Mouse (Mus musculus) hindbrain, embryonic 13.5 days (tissue): Measurements from ENCODE around the gene Gm10130. TPM values are rescaled to one million over a fixed set of nuclear protein-coding genes. Genes with fewer than 3 reads are reported as not detected.
"Not testable (repeated sequence)": the region's sequence is repeated elsewhere in the genome, so short reads cannot be mapped to it uniquely, and the experiment has no call there.

Experiments
- ATAC-seq: fragments of 200-750 bp; cut with Nextera tagmentation; 2 replicates; pipeline ENCODE4 v1.8.0; 2017; ENCODE audit warnings: moderate TSS enrichment; ENCODE audit not compliant: low FRiP score
- H3K27ac ChIP-seq: fragments of 300-500 bp; sonication (generic); 2 replicates; pipeline ENCODE4 v1.5.1; 2015; ENCODE audit warnings: inconsistent platforms, mild to moderate bottlenecking, moderate library complexity
- H3K27me3 ChIP-seq: fragments of 300-500 bp; sonication (generic); 2 replicates; pipeline ENCODE4 v1.6.1; 2015; ENCODE audit warnings: mild to moderate bottlenecking, inconsistent platforms
- H3K36me3 ChIP-seq: fragments of 300-500 bp; sonication (generic); 2 replicates; pipeline ENCODE4 v1.6.1; 2015; ENCODE audit warnings: mild to moderate bottlenecking, inconsistent platforms
- H3K4me1 ChIP-seq: fragments of 300-500 bp; sonication (generic); replicated peaks from 2 replicates; pipeline ENCODE4 v1.6.1; 2015; ENCODE audit warnings: inconsistent platforms
- H3K4me2 ChIP-seq: fragments of 300-500 bp; sonication (generic); 2 replicates; pipeline ENCODE4 v1.6.1; 2015; ENCODE audit warnings: inconsistent platforms, mild to moderate bottlenecking, moderate library complexity
- H3K4me3 ChIP-seq: fragments of 300-500 bp; sonication (generic); 2 replicates; pipeline ENCODE4 v1.5.1; 2015; ENCODE audit warnings: mild to moderate bottlenecking, inconsistent platforms
- H3K9ac ChIP-seq: fragments of 300-500 bp; sonication (generic); 2 replicates; pipeline ENCODE4 v1.6.1; 2015; ENCODE audit warnings: mild to moderate bottlenecking, inconsistent platforms
- H3K9me3 ChIP-seq: fragments of 300-500 bp; sonication (generic); 2 replicates; pipeline ENCODE4 v1.6.1; 2016; ENCODE audit warnings: inconsistent platforms
- WGBS: fragments of 180-500 bp; shearing (Covaris S2); methylation state at CpG from one replicate; pipeline ENCODE4 v1.1.7; 2015; 5-methylcytosine and 5-hydroxymethylcytosine counted together
- polyA plus RNA-seq: library from polyadenylated mRNA; unstranded; fragments of >200 nt; fragmentation: Nextera tagmentation; extraction: Ambion mirVana; gene quantifications from 2 replicates; pipeline ENCODE4 v1.2.1, GENCODE M21; 2015

Gm10130 gene
- 0.88 and 1.2 TPM in 2 replicates for polyA plus RNA-seq

DNA sequence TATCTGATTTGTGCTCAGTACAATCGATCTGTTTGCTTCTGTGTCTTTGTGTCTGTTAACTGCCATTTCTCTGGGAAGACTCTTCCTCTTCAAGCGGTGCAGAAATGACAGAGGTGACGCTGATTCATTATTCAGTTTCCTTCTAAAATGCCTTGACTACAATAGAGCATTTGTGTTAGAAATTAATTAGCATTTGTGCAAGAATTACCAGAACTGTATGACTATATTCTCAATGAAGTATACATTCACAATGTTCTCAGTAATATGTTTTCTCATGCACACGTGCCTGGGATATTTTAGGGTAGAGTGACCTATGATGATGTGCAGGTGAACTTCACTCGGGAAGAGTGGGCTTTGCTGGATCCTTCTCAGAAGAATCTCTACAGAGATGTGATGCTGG is at the start of gene Gm10130:
Gene Gm10130, plus strand, starts transcription at position 301 of the 400 bp plus-strand sequence.
- no peak within 1 kb of the TSS for H3K4me2 ChIP-seq
- no peak for ATAC-seq
- H3K27ac ChIP-seq = no peak within 1 kb of the TSS
- no peaks in the 10 kb centered on the region for H3K27me3 ChIP-seq
- H3K4me3 ChIP-seq = no peak within 1 kb of the TSS
- H3K4me1 ChIP-seq = no peaks in the 10 kb centered on the region
- WGBS = 97% methylated on average over 5 of the region's 5 CpGs
- H3K36me3 ChIP-seq = peaks cover 69% of the 10 kb centered on the region
- no peak within 1 kb of the TSS for H3K9ac ChIP-seq
- peaks cover 64% of the 10 kb centered on the region for H3K9me3 ChIP-seq

GRCm38 (mm10) chr2:150293669-150294068 is 29.8 kb upstream of the Gm10130 start:
- Histone ChIP-seq H3K9ac (no peak overlapping the region), H3K4me1 (no peaks in the 10 kb centered on the region), H3K27me3 (no peaks in the 10 kb centered on the region), H3K4me3 (no peak overlapping the region), H3K27ac (no peak overlapping the region), H3K36me3 (no peaks in the 10 kb centered on the region), H3K4me2 (no peak overlapping the region), H3K9me3 (no peaks in the 10 kb centered on the region)
- WGBS = 89% methylated on average over 6 of the region's 6 CpGs
- ATAC-seq = no peak

DNA sequence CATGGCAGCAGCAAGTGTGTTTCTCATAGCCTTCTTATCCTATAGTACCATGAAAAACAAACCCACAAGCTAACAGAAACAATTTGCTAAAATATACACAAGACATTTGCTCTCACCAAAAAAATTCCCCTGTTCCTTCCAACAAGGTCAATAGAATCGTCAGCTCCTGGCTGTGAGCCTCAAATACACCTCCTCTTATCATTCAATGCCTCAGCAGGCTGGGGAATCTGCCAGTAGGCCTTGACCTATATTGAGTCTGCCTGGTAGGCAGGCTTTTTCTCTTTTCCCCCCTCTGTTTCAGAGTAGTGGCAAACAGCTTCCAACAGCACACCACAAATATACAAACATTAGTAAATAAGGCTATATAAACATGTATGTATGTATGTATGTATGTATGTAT is 24.4 kb upstream of the Gm10130 start:
- no peak for ATAC-seq
- 56% methylated on average over 1 of the region's 1 CpGs for WGBS
- no peaks in the 10 kb centered on the region for H3K27me3 ChIP-seq
- H3K4me3 ChIP-seq = no peak overlapping the region
- H3K36me3 ChIP-seq = no peaks in the 10 kb centered on the region
- H3K9me3 ChIP-seq = no peaks in the 10 kb centered on the region
- H3K4me2 ChIP-seq = no peak overlapping the region
- H3K4me1 ChIP-seq = no peaks in the 10 kb centered on the region
- no peak overlapping the region for H3K27ac ChIP-seq
- no peak overlapping the region for H3K9ac ChIP-seq

- 90% methylated on average over 10 of the region's 10 CpGs for WGBS
- Histone ChIP-seq H3K27ac (no peak overlapping the region), H3K9ac (no peak overlapping the region), H3K9me3 (no peaks in the 10 kb centered on the region), H3K4me2 (no peak overlapping the region), H3K4me3 (no peak overlapping the region), H3K27me3 (no peaks in the 10 kb centered on the region), H3K36me3 (no peaks in the 10 kb centered on the region), H3K4me1 (0 out of 2 replicates have a peak, but pooled peaks cover 2% of the 10 kb centered on the region)
- ATAC-seq = no peak
Measured at GRCm38 (mm10) chr2:150307183-150307773, 16.2 kb upstream of the Gm10130 start.

DNA sequence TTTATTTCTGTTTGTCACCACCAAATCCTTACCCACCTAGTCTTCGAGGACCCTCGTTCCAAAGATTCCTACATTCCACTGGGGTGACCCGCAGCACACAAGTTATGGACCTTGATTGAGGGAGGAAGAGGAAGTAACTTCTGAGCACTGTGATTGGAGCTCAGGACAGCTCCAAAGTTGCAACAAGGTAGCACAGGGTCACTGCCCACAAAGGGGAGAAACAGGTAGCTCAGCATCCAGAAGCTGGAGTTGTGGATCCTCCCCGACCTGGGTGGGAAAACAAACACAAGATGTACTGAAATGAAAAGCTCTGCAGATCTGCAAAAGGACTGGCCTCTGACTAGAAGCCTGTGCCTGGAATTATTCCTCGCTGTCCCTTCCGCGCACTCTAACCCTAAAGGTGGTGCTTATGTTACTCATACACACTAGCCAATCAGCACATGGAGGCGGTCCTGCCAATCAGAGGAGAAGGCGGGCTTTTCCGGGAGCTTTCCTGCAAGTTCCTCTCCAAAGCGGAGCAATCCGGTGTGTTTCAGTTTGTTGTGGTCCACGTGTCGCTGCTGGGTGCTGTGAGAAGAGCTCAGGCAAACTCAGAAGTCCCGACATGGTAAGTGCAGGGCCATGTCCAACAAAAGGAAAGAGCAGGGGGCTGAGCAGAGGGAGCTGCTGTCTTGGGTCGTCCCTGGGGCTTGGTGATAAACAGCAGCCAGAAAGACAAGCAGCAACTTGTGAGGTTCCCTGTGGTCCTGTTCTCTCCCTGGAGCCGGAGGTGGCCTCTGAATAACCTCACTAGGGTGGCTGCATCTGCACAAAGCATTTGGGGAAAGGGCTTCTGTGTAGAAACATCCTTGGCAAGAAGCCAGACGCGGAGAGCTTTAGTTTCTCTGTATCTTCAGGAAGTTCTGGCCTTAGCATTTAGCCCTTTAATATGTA is 12.3 kb upstream of the Gm10130 start:
- H3K9me3 ChIP-seq, H3K4me1 ChIP-seq, H3K27ac ChIP-seq, H3K36me3 ChIP-seq, H3K27me3 ChIP-seq: not testable (repeated sequence)
- Histone ChIP-seq H3K4me2 (peak overlapping the region; percentile 56), H3K4me3 (peak overlapping the region; percentile 49), H3K9ac (peak overlapping the region; percentile 67)
- peak; percentile 99 for ATAC-seq
- WGBS = 19% methylated on average over 19 of the region's 19 CpGs

DNA sequence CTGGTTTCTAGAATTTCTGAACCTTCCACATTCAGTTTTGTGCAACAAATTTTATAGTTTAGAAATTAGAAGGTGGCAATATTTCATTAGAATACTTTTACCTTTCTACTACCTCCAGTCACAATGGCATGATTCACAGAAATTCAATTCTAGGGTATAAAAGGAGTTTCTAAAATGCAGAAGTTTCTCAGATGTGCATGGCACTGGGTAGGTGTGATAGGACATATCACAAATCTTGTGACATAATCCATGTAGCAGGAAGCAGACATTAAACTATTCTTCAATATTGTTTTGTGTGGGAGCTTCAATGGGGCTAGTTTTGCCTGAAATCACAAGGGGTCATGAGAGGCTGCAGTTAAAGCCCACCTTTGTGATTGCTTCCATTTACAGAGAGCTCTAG is 7.4 kb upstream of the Gm10130 start:
- Histone ChIP-seq H3K4me1 (0 out of 2 replicates have a peak, but pooled peaks cover 2% of the 10 kb centered on the region), H3K27me3 (no peaks in the 10 kb centered on the region), H3K36me3 (peaks cover 43% of the 10 kb centered on the region), H3K9me3 (peaks cover 39% of the 10 kb centered on the region), H3K9ac (no peak overlapping the region), H3K4me3 (no peak overlapping the region), H3K4me2 (no peak overlapping the region), H3K27ac (no peak overlapping the region)
- no peak for ATAC-seq

- Histone ChIP-seq H3K27me3 (no peaks in the 10 kb centered on the region), H3K9me3 (peaks cover 62% of the 10 kb centered on the region), H3K4me1 (no peaks in the 10 kb centered on the region), H3K27ac (no peak overlapping the region), H3K4me2 (no peak overlapping the region), H3K9ac (no peak overlapping the region), H3K4me3 (no peak overlapping the region), H3K36me3 (peaks cover 67% of the 10 kb centered on the region)
- WGBS = 96% methylated on average over 1 of the region's 1 CpGs
- ATAC-seq = no peak
Measured at GRCm38 (mm10) chr2:150318973-150319372, 4.5 kb upstream of the Gm10130 start.

- not testable (repeated sequence) for H3K9ac ChIP-seq, H3K27me3 ChIP-seq, H3K4me2 ChIP-seq, H3K4me1 ChIP-seq, H3K27ac ChIP-seq, H3K9me3 ChIP-seq, H3K4me3 ChIP-seq, ATAC-seq
- H3K36me3 ChIP-seq = peaks cover 21% of the 10 kb centered on the region
Measured at GRCm38 (mm10) chr2:150357136-150357535, 33.6 kb downstream of the Gm10130 start.

GRCm38 (mm10) chr2:150362113-150362877 is 38.8 kb downstream of the Gm10130 start, which contains the start of gene 3300002I08Rik:
Gene 3300002I08Rik (minus strand): TSS chr2:150362765.
- Histone ChIP-seq H3K4me3 (peak within 1 kb of the TSS; percentile 63), H3K36me3 (peaks cover 13% of the 10 kb centered on the region), H3K9ac (peak within 1 kb of the TSS; percentile 80), H3K27ac (peak within 1 kb of the TSS; percentile 93), H3K4me2 (peak within 1 kb of the TSS; percentile 58)
- not testable (repeated sequence) for H3K4me1 ChIP-seq, H3K9me3 ChIP-seq, H3K27me3 ChIP-seq
- ATAC-seq = peak; percentile 99
- WGBS = 4% methylated on average over 17 of the region's 17 CpGs

- H3K4me1 ChIP-seq = 0 out of 2 replicates have a peak, but pooled peaks cover 2% of the 10 kb centered on the region
- H3K27ac ChIP-seq = peak overlapping the region; percentile 93
- 19% methylated on average over 4 of the region's 4 CpGs for WGBS
- peak overlapping the region; percentile 58 for H3K4me2 ChIP-seq
- peaks cover 8% of the 10 kb centered on the region; the same call in 1 of the 2 replicates for H3K36me3 ChIP-seq
- H3K9me3 ChIP-seq = peaks cover 5% of the 10 kb centered on the region; the same call in 1 of the 2 replicates
- H3K9ac ChIP-seq = peak overlapping the region; percentile 80
- ATAC-seq = no peak; the same call in 1 of the 2 replicates
- no peaks in the 10 kb centered on the region for H3K27me3 ChIP-seq
- peak overlapping the region; percentile 63 for H3K4me3 ChIP-seq
Measured at GRCm38 (mm10) chr2:150362878-150363229, 39.4 kb downstream of the Gm10130 start.

GRCm38 (mm10) chr2:150385553-150386106 is 62.1 kb downstream of the Gm10130 start:
- not testable (repeated sequence) for H3K4me2 ChIP-seq, H3K9me3 ChIP-seq, H3K4me1 ChIP-seq, H3K36me3 ChIP-seq, ATAC-seq, H3K27me3 ChIP-seq, H3K27ac ChIP-seq, H3K4me3 ChIP-seq, H3K9ac ChIP-seq
- 96% methylated on average over 19 of the region's 19 CpGs for WGBS

DNA sequence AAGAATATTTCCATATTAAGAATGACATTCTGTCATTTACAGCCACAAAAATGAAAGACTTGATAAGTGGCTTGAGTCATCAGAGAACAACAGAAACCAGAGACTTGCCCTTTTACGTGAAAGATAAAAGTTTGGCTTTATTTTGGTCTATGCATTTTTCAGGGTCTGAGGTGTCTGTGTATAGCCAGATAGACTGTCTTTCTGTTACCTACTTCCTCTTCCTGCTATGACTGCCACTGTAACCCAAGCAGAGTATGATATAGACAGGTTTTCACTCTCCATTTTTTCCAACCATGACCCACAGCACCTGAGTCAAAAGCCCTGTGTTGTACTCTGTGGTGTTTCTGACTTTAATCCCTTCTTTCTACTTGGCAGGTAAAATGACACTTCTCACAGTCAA is 66.7 kb downstream of the Gm10130 start:
- H3K9me3 ChIP-seq = 0 out of 2 replicates have a peak, but pooled peaks cover 6% of the 10 kb centered on the region
- H3K4me1 ChIP-seq = no peaks in the 10 kb centered on the region
- H3K27ac ChIP-seq = no peak overlapping the region
- WGBS = 94% methylated on average over 1 of the region's 1 CpGs
- H3K36me3 ChIP-seq = no peaks in the 10 kb centered on the region
- ATAC-seq = no peak
- H3K4me2 ChIP-seq = no peak overlapping the region
- no peak overlapping the region for H3K9ac ChIP-seq
- H3K4me3 ChIP-seq = no peak overlapping the region
- H3K27me3 ChIP-seq = no peaks in the 10 kb centered on the region
